Mouse (Mus musculus): ENCODE data around the gene Defa23.
"Not testable (repeated sequence)": the region's sequence is repeated elsewhere in the genome, so short reads cannot be mapped to it uniquely, and the experiment has no call there.

Gene Defa23

DNA sequence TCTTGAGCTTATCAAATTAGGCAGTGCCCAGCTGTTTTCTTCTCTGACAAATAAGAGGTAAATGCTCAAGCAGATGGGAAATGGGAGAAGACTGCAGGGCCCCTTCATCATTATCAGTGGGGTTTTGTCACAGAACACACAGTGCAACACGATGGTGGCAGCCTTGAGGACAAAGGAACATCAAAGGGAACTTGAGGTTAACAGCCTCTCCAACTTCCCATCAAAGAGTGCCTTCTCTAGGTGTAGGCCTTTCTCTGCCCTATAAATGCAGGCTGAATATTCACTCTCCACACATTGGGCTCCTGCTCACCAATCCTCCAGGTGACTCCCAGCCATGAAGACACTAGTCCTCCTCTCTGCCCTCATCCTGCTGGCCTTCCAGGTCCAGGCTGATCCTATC, at the start of gene Defa23:
Gene Defa23 (plus strand): TSS at position 301 of the 400 bp plus-strand sequence.
- not testable (repeated sequence) for DNase-seq (ENCODE audit: low spot score)

DNA sequence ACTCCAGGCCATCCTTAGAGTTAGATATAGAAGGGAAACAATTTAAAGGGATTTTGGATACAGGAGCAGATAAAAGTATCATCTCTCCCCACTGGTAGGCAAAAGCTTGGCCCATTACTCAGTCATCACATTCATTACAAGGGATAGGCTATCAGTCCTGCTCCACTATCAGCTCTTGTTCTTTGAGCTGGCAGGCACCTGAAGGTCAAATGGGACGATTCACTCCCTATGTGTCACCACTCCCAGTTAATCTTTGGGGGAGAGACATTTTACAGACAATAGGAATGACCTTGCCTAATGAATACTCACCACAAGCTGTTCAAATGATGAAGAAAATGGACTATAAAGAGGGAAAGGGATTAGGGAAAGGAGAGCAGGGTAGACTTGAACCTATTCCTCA, 48.0 kb upstream of the Defa23 start:
- DNase-seq (ENCODE audit: low spot score) = no peak

DNA sequence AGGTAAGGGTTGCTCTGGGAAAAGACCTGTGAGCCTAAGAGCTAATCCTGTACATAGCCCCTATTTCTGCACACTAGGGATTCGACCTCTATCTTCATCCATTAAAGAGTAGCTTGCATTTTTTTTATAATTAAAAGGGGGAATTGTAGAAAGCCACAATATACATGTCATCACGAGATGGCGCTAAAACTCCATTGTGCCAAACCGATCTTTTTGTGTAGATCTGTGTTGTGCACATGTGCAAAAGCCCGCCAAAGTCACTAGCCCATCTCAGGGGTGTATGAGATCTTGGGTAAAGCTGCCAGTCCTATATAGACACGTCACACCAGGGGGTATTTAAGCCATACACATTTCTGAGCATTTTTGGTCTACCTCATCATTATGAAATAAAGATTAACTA, 46.3 kb upstream of the Defa23 start:
- not testable (repeated sequence) for DNase-seq (ENCODE audit: low spot score)

DNA sequence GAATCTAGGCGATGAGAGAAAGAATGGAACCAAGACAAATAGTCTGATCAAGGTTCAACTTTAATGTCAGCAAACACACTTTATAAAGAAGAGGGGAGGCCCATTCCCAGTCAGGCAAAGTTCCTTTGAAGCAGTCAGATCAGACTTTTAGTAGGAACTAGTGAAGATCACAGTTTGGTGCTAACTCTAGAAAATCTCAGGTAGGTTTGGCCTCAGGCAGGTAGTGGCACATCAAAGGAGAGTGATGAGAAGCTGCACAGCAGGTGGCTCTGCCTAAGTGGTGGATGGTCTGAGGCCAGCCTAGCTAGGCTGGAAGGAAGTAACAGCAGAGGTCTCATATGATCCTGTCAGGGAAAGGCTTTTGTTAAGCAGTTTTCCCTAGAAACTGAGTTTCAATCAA, 44.3 kb upstream of the Defa23 start:
- not testable (repeated sequence) for DNase-seq (ENCODE audit: low spot score)

DNA sequence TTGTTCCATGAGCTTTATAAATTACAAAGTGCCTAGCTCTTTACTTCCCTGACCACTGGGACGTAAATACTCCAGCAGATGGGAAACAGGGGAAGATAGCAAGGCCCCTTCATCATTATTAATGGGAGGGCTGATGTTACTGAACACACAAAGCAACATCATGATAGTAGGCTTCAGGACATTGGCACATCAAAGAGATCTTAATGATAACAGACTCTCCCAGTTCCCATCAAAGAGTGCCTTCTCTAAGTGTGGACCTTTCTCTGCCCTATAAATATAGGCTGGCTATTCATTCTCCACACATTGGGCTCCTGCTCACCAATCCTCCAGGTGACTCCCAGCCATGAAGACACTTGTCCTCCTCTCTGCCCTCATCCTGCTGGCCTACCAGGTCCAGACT, 29.6 kb upstream of the Defa23 start, which contains the start of gene Defa21:
Gene Defa21 (plus strand): TSS at position 301 of the 400 bp plus-strand sequence.
- DNase-seq (ENCODE audit: low spot score) = not testable (repeated sequence)

DNA sequence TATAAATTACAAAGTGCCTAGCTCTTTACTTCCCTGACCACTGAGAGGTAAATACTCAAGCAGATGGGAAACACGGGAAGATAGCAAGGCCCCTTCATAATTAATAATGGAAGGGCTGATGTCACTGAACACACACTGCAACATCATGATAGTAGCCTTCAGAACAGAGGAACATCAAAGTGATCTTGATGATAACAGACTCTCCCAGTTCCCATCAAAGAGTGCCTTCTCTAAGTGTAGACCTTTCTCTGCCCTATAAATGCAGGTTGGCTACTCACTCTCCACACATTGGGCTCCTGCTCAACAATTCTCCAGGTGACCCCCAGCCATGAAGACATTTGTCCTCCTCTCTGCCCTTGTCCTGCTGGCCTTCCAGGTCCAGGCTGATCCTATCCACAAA, 9.9 kb downstream of the Defa23 start, which contains the start of gene Defa35:
Gene Defa35 (plus strand): TSS at position 301 of the 400 bp plus-strand sequence.
- not testable (repeated sequence) for DNase-seq (ENCODE audit: low spot score)

DNA sequence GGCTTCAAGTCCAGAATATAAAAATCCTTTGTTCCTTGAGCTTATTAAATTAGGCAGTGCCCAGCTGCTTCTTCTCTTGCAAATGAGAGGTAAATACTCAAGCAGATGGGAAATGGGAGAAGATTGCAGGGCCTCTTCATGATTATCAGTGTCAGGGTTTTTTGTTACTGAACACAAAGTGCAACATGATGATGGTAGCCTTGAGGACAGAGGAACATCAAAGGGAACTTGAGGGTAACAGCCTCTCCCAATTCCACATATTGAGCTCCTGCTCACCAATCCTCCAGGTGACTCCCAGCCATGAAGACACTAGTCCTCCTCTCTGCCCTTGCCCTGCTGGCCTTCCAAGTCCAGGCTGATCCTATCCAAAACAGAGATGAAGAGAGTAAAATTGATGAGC, 29.3 kb downstream of the Defa23 start, which contains the start of gene Defa25:
Gene Defa25 (plus strand): TSS at position 301 of the 400 bp plus-strand sequence.
- not testable (repeated sequence) for DNase-seq (ENCODE audit: low spot score)

DNA sequence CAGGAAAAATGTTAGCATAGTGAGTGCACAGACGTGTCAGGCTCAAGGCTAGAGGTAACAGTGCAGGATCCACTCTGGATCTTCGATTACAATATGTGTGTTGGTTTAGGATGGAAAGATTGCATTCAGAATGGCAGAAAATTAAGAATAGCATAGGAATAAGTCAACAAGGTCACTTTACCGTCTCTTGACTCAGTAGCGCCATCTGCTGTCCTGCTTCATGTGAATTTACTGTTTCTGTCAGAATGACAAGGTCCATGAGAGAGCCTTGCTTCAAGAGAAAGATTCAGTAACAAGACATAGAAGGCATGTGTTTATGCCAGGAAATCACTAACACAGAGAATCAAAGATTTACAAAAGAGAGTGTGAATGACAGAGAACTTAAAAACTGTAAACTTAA, 38.3 kb downstream of the Defa23 start:
- DNase-seq (ENCODE audit: low spot score) = no peak

DNA sequence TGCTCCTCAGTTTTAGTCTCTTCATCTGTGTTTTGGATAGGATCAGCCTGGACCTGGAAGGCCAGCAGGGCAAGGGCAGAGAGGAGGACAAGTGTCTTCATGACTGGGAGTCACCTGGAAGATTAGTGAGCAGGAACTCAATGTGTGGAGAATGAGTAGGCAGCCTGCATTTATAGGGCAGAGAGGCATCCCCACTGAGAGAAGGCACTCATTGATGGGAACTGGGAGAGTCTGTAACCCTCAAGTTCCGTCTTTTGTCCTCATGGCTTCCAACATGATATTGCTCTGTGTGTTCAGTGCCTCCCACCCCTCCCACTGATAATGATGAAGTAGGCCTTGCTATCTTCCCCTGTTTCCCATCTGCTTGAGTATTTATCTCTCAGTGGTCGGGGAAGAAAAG, 41.1 kb downstream of the Defa23 start, which contains the start of gene Gm14851:
Gene Gm14851 (minus strand): TSS at position 101 of the 400 bp plus-strand sequence.
- not testable (repeated sequence) for DNase-seq (ENCODE audit: low spot score)
